Mouse (Mus musculus) heart, postnatal 36 days (tissue): Measurements from ENCODE around the gene Stau1. TPM values are rescaled to one million over a fixed set of nuclear protein-coding genes. Genes with fewer than 3 reads are reported as not detected.
A peak's percentile ranks its signal among the peaks of the same experiment; 100 is the strongest.

Experiments used
- DNase-seq, 2 experiments: peaks; one replicate each; pipeline ENCODE4 v3.0.0; 2021 to 2022
- intact Hi-C: fragments of 180-260 bp; cut with DNase I; formaldehyde crosslinking; loops from one replicate; pipeline ENCODE4 v1.15.1; 2025
- total RNA-seq, 2 experiments: library from RNA; stranded (reverse); gene quantifications; 2 replicates each; pipeline ENCODE4 v1.2.3; 2021

Gene Stau1
- total RNA-seq, 2 experiments from 2014 or later: 44.5 to 45.1 TPM

DNA sequence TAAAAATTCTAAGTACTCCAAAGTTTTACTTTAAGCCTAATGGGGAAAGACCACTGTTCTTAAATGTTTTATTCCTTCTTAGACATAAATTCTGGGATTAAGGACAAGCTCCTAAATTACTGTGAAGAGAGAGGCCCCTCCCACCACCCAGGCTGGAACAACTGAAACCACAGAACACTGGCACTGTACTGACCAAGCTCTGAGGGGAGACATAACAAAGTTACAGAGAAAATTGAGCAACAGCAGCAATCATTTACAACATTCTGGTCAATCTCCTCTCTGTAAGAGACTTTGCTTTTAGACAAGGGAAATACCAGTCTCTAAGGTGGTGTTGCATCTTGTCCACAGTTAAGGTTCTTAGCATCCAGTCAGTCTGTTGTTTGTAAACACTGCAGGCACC, 4.2 kb downstream of the Stau1 start:
- no peak for DNase-seq
- intact Hi-C loops: no loop called here

DNA sequence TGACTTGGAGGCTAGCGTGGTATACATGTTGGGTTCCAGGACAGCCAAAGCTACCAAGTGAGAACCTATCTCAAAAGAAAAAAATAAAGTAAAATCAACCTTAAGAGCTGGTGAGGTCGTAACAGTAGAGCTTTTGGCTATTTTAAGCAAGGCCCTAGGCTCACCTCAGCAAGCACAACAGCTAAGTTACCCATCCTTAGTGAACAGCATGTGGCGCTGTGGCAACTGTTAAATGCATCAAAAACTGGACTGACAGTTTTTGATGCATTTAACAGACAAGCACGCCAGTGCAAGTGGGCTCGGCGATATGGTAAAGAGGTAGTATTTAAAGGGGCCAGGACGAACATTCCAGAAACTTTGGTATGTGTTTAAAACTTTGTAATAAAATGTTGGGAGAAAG, 5.2 kb downstream of the Stau1 start:
- DNase-seq: no peak
- intact Hi-C loops: no loop called here

DNA sequence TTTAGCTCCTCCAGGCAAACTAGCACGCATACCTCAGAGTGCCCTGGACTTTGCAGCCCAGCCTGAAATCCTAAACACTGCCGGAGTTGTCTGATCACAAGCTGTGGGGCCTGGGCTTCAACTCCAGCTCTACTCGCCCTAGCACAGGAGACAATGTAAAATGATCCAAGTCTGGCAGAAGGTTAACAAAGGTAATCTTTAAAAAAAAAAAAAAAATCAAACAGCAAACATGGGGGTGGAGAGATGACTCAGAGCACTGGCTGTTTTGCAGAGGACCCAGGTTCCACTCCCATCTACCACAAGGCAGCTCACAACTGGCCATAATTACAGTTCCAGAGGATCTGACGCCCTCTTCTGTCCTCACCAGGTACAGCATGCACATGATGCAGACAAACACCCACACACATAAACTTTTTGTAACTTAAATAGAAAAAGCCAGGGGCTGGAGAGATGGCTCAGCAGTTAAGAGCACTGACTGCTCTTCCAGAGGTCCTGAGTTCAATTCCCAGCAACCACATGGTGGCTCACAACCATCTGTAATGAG, 12.7 kb downstream of the Stau1 start:
- intact Hi-C loops: no loop called here
- DNase-seq: no peak

DNA sequence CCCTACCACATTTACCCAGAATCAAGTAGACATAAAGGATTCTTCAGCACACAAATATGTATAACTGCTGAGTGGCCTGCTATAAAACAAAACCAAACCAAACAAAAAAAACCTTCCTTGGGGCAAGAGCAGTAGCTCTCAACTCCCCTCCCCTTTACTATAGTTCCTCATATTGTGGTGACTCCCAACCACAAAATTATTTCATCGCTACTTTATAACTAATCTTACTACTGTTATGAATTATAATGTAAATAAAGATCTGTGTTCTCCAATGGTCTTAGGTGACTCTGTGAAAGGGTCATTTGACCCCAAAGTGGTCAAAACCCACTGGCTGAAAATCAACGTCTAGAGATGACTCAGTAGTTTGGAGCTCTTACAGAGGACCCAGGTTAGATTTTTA, 15.9 kb downstream of the Stau1 start:
- intact Hi-C loops: no loop called here
- no peak for DNase-seq

DNA sequence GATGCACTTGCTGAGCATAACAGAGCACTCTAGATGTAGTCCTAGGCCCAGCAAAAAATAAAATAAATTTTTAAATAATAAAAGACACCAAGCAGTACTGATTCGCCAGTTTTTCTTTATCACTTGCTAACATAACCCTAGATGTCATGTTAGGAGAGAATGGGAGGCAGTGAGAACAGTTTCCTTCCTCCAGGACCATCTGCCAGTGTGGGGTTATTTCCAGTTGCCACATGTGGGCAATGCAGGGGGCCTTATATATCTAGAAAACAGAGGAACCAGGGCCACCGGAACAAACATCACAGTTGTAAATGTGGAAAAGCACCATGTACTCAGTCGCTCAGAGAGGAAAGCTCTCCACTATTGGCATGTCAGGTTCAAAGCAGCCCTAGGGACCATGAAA, 18.6 kb downstream of the Stau1 start:
- no peak for DNase-seq
- intact Hi-C loops: no loop called here

DNA sequence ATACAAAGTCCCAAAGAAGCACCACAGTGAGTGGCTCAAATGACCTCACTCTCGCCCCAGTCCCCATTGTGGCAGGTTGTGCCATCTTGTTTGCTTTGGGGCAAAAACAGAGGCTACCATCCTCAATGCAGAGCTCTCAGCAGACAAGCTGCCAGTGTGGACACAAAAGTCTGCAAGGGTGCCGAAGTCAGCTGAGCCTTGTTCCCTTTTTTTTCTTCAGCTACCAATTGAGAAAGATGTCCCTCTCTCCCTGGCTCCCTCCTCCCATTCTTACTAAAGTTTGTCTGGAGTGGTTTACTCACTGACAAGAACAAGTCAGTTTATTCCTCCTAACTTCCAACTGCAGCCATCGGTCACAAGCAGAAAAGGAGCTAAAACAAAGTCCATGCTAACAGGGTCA, 19.7 kb downstream of the Stau1 start:
- no peak for DNase-seq
- intact Hi-C loops: no loop called here

DNA sequence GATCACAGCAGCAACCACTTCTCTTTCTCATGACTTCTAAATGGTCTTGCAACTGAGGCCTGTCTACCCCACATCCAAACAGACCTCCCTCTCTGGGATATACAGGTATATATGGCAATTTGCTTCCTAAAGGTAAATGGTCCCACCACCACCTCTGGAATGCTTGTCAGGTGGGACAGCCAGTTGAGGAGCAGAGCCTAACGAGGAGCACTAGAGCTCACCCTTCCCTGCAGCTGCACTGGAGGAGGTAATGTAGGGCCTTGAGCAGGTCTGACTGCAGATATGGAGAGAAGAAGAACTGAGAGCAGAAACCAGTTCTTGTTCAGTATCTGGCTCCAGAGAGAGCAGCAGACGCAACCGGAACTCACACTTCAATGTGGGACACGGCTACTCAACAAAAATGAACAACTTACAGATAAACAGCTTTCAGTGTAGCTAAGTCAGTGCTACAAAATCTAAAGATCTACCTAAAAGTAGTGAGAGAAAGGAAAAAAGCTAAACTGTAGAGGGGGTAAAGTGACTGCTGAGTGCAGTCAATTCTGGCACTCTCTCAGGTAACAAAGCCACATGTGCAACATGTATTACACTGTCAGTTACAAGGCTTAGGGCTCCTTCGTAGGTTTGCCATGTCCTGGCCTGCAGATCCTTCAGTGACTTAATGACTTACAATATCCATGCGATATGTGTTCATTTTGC, 21.8 kb downstream of the Stau1 start:
- intact Hi-C loops: no loop called here
- DNase-seq: no peak

DNA sequence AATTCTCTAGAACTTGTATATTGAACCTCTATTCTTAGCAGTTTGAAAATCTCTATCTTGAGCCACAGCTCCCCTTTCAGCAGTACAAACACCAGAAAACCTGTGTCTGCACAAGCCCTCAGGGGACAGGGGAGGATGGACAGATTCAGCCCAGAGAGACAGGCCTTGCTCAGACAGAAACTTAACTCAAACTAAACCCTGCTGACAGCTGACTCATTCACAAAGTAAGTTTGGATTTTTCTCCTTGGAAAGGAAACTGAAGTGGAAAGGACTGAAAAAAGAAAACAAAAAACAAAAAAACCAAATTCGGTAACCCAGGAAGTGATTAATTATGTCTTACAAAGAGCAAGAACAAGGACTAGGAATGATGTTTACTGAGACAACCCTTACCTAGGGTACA, 22.9 kb downstream of the Stau1 start:
- intact Hi-C loops: no loop called here
- DNase-seq: no peak

DNA sequence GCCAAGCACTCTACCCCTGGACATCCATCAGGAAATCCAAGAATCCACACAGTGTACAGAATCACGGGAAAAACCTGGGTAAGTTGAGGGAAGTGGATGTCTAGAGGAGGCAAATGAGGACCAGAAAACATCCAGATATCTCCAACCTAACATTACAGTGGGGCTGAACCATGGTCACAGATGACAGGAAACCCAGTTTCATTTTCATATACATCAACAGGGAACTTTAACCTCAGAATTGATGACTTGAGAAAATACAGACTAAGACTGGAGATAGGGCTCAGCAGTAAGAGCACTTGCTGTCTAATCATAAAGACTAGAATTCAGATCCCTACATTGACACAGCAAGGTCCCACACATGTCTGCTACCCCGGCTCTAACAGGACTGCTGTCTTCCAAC, 31.3 kb downstream of the Stau1 start:
- intact Hi-C loops: no loop called here
- no peak for DNase-seq

DNA sequence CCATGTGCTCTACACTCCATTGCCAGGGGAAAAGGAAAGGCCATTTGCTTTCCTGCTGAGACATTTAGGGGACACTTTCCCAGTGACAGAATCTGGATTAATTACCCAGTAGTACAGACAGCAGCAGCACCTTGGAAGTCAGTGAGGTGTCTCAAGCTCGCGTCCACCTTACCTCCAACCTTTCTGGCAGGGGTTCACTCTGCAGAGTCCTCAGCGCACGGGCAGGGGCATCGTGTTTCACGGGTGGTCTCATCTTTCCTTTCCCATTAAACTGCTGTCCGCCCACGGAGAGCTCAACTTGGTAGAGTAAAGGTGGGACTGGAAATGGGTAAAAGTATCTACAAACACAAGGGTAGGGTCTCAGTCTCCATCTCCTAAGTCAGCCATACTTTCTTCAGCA, 32.8 kb downstream of the Stau1 start:
- intact Hi-C loops: no loop called here
- DNase-seq: no peak

DNA sequence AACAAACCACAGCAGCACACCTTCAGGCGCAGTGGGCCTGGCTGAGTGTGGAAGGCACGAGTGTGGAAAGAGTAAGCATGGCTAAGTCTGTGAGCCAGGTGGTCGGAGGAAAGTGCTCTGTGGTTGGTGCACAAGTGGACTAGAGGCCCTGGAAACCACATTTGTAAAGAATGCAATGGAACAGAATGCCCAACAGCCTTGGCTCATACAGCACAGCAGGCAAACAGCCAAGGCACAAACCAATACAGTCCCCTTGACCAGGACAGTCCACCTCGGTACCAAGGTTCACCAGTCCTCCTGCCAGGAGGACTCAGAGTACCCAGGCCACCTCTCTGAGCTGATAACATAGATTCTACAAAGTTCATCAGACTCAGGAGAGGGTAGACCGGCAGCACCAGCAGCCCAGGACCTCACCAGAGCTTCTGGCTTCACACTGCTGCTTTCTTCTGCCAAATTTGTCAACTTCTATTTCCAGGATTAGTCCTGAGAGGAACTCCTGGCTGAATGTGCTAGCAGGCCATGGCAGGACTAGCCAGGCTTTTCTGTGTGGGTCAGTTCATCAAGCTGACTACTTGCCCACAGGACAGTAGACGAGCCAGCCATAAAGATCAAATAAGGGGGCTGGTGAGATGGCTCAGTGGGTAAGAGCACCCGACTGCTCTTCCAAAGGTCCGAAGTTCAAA, 35.3 kb downstream of the Stau1 start:
- intact Hi-C loops: no loop called here
- no peak for DNase-seq

DNA sequence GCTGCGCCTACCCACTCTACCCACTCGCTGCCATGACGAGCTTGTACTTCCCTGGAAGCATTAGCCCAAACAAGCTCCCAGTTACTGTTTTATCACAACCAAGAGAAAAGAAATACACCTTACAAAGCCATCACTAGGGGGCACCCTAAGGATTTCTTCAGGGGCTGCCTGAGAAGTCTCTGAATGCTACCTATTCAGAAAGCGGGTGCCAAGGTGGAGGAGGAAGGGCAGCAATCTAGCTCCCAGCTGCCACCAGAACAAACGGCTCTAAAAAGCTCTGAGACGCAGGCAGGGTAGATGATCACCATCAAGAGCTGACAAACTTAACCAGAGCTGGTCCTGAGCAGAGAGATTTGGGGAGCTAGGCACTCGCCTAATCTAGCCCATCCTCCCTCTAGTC, 39.3 kb downstream of the Stau1 start:
- DNase-seq: peak; percentile 38 to 51
- intact Hi-C loops: loop anchor here (1.0 kb wide), 1 partner anchor 47 kb away; no protein-coding TSS in a partner anchor

DNA sequence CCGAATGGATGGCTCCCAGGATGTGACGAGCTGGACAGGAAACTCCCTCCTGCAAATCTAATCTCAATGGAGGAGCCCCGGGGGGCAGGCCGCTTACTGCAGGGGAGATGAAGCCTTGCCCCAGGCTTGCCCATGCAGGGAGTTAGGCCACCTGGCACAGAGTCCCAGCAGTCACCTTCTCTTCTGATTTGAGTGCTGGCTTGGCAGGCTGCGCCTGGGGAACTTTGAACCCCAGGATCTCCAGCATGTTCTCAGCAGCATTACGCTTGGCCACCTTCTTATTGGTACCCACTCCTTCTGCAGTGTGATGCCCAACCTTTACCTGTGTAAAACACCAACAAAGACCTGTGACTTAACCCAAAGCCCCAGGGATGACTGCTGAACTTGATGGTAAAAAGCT, 43.9 kb downstream of the Stau1 start:
- DNase-seq: no peak
- intact Hi-C loops: no loop called here

DNA sequence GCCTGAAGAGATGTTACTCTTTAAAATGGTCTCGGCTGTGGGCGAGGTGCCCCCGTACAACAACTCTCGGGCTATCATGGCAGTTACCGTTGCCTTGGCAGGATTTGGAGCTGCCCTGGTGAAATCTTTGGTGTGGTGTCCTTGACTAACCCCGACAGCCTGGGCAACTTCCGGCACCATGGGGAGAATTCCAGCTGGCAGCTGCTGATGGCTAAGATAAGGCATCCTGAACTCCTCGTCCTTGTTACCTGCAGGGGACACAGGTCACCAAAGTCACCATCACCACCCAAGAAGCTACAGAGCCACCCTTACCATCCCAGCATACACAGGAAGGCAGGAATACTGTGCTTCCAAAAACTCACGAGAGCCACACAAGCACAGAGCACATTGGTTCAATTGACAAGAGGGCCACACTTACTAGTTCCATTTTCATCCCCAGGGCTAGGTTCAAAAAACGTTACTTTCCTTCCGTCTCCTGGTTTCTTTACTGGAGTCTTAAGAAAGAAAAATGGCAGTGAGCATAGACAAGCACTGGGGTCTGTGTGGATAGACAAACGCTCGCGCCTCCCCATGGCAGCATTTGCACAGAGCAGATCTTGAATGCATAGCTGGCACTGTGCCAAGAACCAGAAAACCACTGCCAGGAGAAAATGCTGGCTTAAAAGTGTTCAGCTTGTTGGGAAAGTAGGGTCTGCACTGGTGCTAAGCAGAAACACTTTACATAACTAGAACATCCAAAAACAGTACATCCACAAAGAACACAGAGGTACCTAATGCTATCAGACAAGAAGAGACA, 45.0 kb downstream of the Stau1 start:
- no peak for DNase-seq
- intact Hi-C loops: no loop called here

DNA sequence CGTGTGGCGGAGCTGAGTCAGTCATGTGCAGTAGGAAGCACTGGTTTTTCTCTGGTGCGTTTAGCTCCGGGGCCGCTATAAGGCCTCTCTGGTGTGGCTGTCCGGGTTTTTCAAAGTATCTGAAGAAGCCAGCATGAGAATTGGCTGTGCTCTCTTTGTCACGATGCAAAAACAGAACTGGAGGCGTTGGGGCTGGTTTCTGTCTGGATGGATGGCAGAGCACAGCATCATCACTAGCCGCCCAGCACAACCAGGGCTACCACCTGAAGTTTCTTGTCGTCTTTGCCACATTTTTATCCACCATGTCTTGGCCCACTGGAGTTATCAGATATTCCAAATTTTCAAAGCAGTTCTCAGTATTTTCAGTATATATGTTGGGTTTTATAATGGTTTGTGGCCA, 47.2 kb downstream of the Stau1 start:
- no peak for DNase-seq
- intact Hi-C loops: no loop called here

DNA sequence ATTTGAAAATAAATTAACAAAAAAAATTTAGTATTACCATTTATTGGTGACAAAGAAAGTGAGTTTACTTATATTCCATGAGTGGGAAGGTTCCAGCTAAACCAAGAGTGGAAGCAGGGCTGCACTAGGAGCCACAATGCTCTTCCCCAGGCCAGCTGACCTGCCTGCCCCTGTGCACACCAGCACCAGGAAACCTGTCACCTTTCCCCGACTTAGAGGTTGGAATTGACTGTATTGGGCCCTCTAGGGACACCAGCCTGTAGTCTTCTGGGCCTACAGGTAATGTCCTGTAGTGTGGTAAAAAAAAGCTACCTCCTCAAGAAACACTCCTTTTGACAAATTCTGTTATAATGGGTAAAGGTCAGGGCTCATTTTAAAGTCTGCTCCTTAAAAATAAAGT, 47.9 kb downstream of the Stau1 start:
- intact Hi-C loops: no loop called here
- no peak for DNase-seq

DNA sequence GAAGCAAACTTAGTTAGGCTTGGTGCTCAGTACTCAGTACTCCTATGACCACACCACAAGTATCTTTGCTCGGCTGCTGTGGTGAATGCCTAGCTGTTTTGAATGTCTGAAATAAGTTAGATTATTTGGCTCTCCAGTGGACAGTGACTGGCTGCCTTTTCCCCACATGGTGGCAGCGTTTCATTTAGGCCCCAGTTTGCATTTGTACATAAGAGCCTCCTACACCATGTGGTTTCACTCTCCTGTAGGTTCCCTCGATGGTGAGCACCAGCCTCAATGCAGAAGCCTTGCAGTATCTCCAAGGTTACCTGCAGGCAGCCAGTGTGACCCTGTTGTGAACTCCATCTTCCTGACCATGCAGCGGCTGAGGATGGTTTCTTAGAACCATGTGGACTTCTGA, 50.6 kb downstream of the Stau1 start:
- no peak for DNase-seq
- intact Hi-C loops: no loop called here

DNA sequence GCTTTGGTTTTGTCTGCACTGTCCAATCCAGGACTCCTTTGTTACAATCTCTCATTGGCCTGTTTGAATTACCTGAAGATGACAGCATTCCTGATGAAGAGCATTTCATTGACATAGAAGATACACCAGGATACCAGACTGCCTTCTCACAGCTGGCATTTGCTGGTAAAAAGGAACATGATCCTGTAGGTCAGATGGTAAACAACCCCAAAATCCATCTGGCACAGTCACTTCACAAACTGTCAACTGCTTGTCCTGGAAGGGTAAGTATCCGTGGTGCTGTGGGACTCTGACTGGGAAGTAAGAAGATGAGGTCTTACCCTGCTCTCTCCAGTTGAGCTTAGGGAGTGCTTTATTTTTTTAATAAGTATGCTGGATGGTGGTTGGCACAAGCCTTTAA, 51.8 kb downstream of the Stau1 start:
- no peak for DNase-seq
- intact Hi-C loops: no loop called here

DNA sequence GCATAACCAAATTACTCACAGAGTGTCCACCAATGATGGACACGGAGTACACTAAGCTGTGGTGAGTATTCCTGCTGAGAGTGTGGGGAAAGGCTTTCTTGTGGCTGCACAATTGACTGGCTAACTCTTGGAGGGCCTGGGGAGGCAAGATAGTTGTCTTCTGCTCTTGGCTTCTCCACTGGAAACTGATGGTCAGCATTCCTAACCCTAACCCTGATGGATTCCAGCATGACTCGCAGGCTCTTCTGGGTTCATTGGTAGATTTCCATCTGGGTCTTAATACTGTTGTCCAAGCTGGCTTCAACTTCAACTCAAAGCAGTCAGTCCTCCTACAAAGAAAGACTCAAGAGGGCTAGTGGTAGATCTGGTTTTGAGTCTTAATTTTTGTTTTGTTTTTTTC, 53.0 kb downstream of the Stau1 start:
- intact Hi-C loops: no loop called here
- no peak for DNase-seq

DNA sequence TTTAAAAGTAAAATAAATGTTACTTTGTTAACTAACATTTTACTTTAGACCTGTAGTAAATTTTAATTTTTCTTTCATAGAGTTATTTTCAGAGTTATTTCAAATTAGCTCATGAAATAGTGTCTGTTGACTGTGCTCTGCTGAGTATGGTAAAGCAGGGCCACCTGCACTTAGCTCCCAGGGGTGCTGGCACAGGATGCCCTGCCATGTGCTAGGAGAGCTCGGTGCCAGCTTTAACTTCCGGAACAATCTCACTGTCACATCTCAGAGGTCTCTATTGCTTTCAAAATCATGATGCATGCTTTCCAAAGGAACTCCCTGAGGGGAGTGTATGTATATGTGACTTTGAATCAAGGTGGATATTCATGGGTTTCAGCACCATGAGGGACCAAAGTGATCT, 59.9 kb downstream of the Stau1 start:
- no peak for DNase-seq
- intact Hi-C loops: no loop called here

DNA sequence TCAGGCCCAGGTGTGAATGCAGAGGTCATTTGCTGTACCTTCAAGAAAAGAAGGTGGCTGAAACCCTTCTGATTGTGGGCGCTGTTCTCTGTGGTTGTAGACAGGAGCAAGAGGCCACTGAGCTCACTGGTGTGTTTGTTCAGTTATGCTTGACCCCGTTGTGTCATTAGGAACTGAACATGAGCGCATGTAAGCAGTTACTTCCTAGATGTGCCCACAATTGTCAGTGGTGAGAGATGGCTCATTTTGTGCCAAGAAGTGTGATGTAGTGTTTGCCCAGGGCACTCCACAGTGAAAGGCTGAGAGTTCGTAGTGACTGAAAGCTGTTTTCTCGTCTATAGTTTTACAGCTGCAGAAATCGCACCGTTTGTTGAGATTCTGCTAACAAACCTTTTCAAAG, 60.5 kb downstream of the Stau1 start:
- intact Hi-C loops: no loop called here
- no peak for DNase-seq

DNA sequence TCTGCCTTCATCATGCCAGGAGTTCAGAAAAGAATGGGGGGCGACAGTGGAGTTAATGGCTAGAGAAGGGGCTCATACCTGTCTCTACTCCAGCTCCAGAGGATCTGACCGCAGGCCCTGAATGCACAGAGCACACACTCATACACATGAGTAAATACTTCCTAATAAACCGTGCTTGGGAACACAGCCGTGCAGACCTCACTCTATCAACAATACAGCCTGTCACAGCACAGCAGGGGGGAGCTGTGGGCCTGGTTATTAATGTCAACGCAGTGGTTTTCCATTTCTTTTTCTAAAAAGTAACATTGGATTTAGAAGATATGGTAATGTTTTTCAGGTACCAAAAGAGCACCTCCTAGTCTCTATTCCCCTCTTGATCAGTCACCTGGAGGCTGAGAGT, 61.7 kb downstream of the Stau1 start:
- DNase-seq: no peak
- intact Hi-C loops: no loop called here
